Mouse (Mus musculus): ENCODE measurements around the gene Zc2hc1b.

Gene Zc2hc1b

GRCm38 (mm10) chr10:13171461-13171860 is 6.4 kb downstream of the Zc2hc1b start:
- DNase-seq, result no peak

DNA sequence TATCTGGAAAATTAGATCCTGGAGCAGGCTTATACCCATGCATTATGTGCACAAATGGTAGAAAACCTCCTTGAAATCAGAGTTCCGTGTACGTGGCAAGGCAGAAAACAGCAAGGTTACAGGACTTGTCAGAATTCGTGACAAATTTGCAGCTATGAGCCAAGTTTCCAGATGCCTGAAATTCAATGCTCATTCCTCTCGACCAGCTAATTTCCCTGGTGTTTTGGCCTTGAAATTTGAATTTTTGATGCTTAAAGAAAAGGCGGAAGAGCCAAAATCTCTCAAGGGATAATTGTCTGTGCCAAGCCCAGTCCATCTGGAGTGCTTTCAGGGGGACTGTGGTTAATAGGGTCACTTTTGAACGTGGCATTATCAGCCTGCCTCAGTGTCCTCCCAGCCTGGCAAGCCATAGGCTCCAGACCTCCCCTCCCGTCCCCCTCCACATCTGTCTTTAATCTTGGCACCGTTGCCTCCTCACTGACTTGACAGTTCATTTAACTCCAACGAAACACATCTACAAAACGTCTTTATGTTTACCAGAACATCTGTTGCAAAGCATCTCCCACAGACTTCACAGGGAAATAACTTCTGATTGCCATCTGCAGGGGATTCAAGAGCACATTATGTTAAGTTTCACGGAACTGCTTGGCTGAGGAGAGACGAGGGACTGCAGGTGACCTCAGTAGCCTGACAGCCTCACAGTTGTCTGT is 6.9 kb downstream of the Zc2hc1b start:
- no peak for DNase-seq

- DNase-seq, result no peak
Measured at GRCm38 (mm10) chr10:13168461-13168860, 9.4 kb downstream of the Zc2hc1b start.

GRCm38 (mm10) chr10:13162031-13162430 is 15.8 kb downstream of the Zc2hc1b start:
- no peak for DNase-seq

GRCm38 (mm10) chr10:13160913-13161312 is 16.9 kb downstream of the Zc2hc1b start:
- DNase-seq, result no peak

GRCm38 (mm10) chr10:13155377-13155776 is 22.4 kb downstream of the Zc2hc1b start:
- no peak for DNase-seq

DNA sequence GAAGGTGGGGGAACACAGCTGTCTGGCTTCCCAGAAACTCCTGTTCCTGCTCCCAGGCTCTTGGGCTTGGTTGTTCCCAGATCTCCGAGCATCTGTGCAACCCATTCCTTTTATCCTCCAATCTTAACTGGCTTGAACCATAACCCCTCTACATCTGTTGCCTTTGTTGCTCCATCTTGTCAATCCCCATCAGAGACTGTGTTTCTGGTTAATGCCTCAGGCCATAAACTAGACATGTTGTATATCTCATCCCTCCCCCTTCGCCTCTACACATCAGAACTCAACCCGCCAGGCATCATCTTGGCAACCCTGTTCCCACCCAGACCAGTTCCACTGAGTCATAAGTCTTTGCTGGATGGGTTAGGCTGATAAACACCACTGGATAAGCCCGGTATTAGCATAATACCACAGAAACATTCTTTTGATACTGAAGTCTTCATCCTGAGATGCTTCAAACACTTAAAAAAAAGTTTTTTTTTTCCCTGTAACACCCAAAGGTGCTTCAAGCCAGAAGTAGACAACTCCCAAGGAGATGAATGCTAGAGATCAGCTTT is 24.9 kb downstream of the Zc2hc1b start:
- DNase-seq, result no peak

GRCm38 (mm10) chr10:13151353-13151752 is 26.5 kb downstream of the Zc2hc1b start:
- no peak for DNase-seq

DNA sequence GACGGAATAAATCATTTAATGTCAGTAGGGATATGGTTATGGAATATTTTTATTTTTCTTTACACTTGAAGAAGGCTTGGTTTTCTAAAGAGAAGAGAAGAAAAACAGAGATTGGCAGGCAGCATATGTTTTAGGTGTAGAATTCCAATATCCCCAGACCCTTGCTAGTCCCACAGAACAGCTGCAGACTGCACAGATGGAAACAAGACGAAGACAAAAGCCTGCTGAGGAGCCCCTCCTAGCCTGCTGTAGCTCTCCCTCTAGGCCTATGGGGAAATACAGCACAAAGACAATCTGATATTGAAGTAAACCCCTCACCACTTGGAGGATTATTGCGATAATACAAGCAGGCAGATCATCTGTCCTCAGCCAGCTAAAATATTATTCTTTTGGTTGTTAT is 27.4 kb downstream of the Zc2hc1b start:
- DNase-seq, result no peak

- no peak for DNase-seq
Measured at GRCm38 (mm10) chr10:13140434-13140833, 37.4 kb downstream of the Zc2hc1b start.

GRCm38 (mm10) chr10:13137906-13138305 is 39.9 kb downstream of the Zc2hc1b start:
- no peak for DNase-seq

DNA sequence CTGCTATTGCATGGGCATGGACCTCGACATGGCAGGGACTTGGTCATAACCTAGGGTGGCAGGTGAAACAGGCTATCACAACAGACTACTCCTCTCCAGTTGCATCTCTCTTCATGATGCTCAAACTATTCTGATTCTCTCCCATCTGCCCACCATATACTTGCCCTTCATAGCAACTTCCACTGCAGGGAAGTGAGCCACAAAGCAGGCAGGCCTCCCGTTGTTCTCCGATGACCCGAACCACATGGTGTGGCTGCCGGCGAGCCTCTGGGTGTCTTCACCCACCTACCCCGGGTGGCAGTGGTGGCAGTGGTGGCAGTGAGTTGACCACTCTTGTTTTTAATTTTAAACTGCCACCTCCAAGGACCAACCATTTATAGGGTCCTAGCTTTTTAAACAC is 42.1 kb downstream of the Zc2hc1b start:
- DNase-seq, result no peak

DNA sequence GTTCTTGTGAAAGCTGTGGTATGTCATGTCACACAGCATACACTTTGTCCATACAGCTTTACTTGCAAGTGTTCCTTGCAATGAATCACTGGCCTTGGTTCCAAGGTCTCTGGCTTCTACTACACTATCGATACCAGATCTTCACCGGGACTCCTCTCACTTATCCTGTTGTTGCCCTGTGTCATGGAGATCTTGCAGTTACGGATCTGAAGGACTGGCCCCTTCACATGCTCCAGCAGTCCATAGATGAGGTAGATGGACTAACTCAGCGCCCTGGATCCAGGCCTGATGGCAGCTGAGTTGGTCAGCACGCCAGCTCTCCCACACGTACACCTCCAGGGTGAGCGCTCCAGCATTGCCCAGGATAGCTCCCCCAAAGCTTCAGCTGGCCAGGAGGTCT is 42.5 kb downstream of the Zc2hc1b start:
- no peak for DNase-seq

DNA sequence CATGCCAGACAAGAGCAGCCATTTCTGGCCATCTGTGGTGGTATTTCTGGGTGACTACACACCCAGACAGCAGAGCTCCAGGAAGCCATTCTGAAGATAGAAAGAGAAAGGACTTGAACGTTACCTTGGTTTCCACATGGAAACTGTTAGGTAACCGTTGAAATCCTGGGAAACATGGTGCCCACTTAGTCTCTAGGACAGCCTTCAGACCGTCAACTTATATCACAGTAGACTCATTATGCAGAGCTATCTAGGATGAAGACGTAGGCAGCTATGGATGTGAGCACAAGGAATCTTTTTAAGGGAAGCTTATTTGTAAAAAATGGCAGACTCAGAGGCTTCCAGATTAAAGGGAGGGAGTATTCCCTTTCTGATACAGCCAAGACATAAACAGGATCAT is 44.0 kb downstream of the Zc2hc1b start:
- DNase-seq, result no peak

GRCm38 (mm10) chr10:13127946-13128345 is 49.9 kb downstream of the Zc2hc1b start:
- no peak for DNase-seq

DNA sequence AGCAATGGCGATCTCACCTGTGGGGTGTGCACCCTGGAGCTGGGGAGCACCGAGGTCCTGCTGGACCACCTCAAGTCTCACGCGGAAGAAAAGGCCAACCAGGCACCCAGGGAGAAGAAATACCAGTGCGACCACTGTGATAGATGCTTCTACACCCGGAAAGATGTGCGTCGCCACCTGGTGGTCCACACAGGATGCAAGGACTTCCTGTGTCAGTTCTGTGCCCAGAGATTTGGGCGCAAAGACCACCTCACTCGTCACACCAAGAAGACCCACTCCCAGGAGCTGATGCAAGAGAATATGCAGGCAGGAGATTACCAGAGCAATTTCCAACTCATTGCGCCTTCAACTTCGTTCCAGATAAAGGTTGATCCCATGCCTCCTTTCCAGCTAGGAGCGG is 50.5 kb downstream of the Zc2hc1b start:
- DNase-seq, result peak in 1 of 2 experiments; percentile 8

DNA sequence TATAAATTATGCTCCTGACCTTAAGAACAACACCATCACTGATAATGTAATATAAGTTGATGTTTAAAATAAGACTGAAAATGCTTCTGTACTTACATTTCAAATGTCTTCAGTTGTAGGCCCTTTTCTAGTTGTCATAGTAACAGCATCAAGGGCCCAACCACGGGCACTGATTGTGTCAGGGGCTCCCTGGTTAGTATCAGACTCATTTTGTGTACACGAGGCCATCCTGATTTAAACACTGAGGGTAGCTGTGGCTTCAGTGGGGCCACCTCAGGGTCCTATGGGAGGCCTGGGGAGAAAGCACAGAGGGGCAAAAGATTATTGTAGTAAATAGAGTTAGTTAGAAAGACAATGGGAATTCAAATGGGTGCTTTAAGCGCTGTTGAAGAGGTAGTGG is 52.0 kb downstream of the Zc2hc1b start:
- no peak for DNase-seq

DNA sequence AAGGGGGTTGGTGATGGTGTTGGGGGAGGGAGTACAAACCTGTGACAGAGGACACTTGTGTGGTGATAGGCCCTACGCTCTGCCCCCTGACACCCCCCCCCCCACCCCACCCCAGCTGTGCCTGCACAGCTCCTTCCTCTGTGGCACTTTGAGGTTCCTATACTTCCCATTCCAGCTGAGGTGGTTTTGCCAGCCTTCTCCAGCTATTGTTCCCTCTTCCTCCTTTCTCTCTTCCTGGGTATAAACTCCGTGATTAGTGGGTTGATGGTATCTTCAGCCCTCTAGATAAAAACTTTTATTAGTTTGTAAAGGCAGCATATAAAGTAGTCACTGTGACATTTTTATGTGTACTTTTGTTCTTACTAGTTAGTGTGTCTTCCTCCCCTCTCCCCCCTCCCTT is 58.5 kb downstream of the Zc2hc1b start:
- no peak for DNase-seq

- no peak for DNase-seq
Measured at GRCm38 (mm10) chr10:13118770-13119102, 59.1 kb downstream of the Zc2hc1b start.

GRCm38 (mm10) chr10:13118024-13118769 is 59.6 kb downstream of the Zc2hc1b start:
- DNase-seq, result no peak

DNA sequence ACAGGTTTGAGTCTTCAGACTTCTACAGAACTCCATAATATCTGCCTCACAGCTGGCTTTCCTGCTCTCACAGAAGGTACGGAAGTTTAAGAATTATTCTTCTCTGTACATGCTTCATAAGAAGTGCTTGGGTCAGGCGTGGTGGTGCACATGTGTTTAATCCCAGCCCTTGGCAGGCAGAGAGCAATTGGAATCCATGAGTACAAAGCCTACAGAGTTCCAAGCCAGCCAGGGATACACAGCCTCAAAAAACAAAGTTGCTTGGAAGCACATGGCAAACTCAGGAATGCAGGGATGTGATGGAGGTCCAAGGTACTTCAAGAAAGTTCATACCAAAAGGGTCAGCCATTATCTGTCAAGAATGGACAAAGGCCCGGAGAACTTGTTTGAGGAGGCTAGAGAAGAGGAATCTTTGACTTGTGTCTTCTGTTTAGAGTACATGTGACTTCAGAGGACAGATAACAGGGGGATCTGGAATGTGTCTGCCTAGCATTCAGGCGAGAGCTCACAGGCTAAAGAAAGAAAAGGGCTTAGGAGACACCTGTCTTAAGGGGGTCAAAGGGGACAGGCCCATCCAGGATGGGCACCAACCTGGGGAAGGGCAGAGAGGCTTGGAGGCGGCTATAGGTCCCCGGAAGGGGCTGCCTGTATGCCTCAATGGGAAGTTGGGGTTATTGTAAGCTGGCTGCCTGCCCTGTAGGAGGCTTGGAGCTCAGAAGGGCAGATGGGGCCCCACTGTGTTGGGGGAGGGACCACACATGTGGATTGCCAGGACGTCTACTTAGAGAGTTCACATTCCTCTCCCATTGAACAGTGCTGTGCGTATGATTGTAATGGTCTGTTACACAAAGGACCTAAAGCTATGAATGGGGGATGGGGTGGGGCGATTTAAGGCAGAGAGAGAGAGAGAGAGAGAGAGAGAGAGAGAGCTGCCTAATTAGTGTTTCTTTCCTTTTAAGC is 60.8 kb downstream of the Zc2hc1b start:
- no peak for DNase-seq

DNA sequence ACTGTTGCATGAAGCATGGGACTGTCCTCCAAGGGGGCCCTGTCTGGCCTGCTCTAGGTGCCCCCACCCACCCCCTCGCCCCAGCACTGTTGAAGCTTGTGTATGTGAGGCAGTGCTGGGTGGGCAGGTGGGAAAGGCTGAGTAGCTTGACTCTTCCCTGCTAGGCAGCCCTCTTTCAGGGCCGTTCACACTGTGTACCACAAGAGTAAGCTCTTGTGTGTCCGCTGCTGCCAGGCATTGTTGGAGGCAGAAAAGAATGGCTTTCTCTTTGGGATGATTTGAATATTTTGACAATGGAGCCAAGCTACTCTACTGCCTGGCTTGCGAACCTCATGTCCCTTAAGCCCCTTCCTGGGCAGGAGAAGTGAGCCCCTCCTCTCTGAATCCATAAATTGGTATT is 62.8 kb downstream of the Zc2hc1b start:
- DNase-seq, result no peak

- DNase-seq, result no peak
Measured at GRCm38 (mm10) chr10:13113641-13114040, 64.2 kb downstream of the Zc2hc1b start.

Data from B cell, adult 2 months (primary cell).